Mouse (Mus musculus) midbrain, embryonic 10.5 days (tissue): ENCODE results near the gene Tk1. TPM values are rescaled to one million over a fixed set of nuclear protein-coding genes. Genes with fewer than 3 reads are reported as not detected.

Experiments
- DNase-seq: peaks from one replicate; pipeline ENCODE4 v3.0.0-alpha.2; 2017; ENCODE audit warnings: low spot score
- H3K27ac ChIP-seq: fragments of 300-500 bp; sonication (generic); replicated peaks from 2 replicates; pipeline ENCODE4 v1.5.1; 2016; ENCODE audit warnings: mild to moderate bottlenecking
- H3K27me3 ChIP-seq: fragments of 300-500 bp; sonication (generic); 2 replicates; pipeline ENCODE4 v1.6.1; 2016; ENCODE audit warnings: low read depth, mild to moderate bottlenecking; ENCODE audit not compliant: poor library complexity, severe bottlenecking
- H3K36me3 ChIP-seq: fragments of 300-500 bp; sonication (generic); 2 replicates; pipeline ENCODE4 v1.6.1; 2016; ENCODE audit warnings: mild to moderate bottlenecking, moderate library complexity
- H3K4me1 ChIP-seq: fragments of 300-500 bp; sonication (generic); 2 replicates; pipeline ENCODE4 v1.6.1; 2016
- H3K4me3 ChIP-seq: fragments of 300-500 bp; sonication (generic); 2 replicates; pipeline ENCODE4 v1.5.1; 2016; ENCODE audit warnings: mild to moderate bottlenecking, moderate library complexity
- H3K9me3 ChIP-seq: fragments of 300-500 bp; sonication (generic); replicated peaks from 2 replicates; pipeline ENCODE4 v1.6.1; 2016; ENCODE audit warnings: mild to moderate bottlenecking
- WGBS: fragments of 180-500 bp; shearing (Covaris S2); methylation state at CpG from one replicate; pipeline ENCODE4 v1.1.7; 2016; 5-methylcytosine and 5-hydroxymethylcytosine counted together
- polyA plus RNA-seq: library from polyadenylated mRNA; unstranded; fragments of >200 nt; fragmentation: Nextera tagmentation; extraction: Ambion mirVana; gene quantifications from 2 replicates; pipeline ENCODE4 v1.2.1, GENCODE M21; 2016

Gene Tk1
- polyA plus RNA-seq, 1 experiment from 2014 or later = 137 TPM

DNA sequence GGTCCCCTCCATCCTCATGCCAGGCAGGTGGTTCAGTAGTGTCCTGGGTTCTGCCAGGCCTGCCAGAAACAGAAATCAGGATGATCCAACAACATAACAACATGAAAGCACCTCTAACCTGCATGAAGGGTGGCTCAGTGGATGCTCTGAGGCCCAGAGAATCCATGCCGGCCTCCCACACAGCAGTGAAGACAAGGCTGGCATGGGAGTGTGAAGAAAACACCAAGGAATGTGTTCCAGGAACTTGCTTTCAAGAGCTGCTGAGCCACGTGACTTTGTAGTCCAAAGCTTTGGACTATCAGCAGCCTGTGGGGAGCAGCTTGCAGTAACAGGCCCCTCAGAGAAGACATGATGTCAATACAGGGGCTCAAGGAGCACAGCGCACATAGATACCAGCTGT, 59.6 kb downstream of the Tk1 start:
- no peak for DNase-seq
- H3K4me1 ChIP-seq = 0 out of 2 replicates have a peak, but pooled peaks cover 4% of the 10 kb centered on the region
- H3K36me3 ChIP-seq = peaks cover 47% of the 10 kb centered on the region
- 91% methylated on average over 3 of the region's 3 CpGs for WGBS
- H3K4me3 ChIP-seq = no peak overlapping the region
- H3K27me3 ChIP-seq = no peaks in the 10 kb centered on the region
- no peaks in the 10 kb centered on the region for H3K9me3 ChIP-seq
- H3K27ac ChIP-seq = no peak overlapping the region

Other genes with a start within 250 kb of the Tk1 start
- 9.4 and 12.4 TPM in 2 replicates for gene Tnrc6c, start 171.8 kb downstream of the Tk1 start, polyA plus RNA-seq
- gene Tmc8, start 44.0 kb downstream of the Tk1 start, polyA plus RNA-seq = 0.78 and 0.93 TPM in 2 replicates
- 10.1 and 10.5 TPM in 2 replicates for gene Tmc6, start 43.9 kb downstream of the Tk1 start, polyA plus RNA-seq
- 1.4 and 2.2 TPM in 2 replicates for gene 6030468B19Rik, start 28.4 kb downstream of the Tk1 start, polyA plus RNA-seq
- gene Gm20708, start 16.4 kb downstream of the Tk1 start, polyA plus RNA-seq = 0.14 and 0.58 TPM in 2 replicates
- gene Syngr2, start 16.4 kb downstream of the Tk1 start, polyA plus RNA-seq = 36.2 and 39.4 TPM in 2 replicates
- gene Afmid, start 168 bp downstream of the Tk1 start, polyA plus RNA-seq = 3.5 TPM in 2 replicates
- 373 and 413 TPM in 2 replicates for gene Birc5, start 23.2 kb upstream of the Tk1 start, polyA plus RNA-seq
- not detected in 2 replicates for gene Tmem235, start 34.7 kb upstream of the Tk1 start, polyA plus RNA-seq
- gene Tha1, start 47.4 kb upstream of the Tk1 start, polyA plus RNA-seq = 5.0 and 5.2 TPM in 2 replicates
- 14.1 and 14.3 TPM in 2 replicates for gene Socs3, start 144.0 kb upstream of the Tk1 start, polyA plus RNA-seq
- 45.0 and 46.3 TPM in 2 replicates for gene Pgs1, start 160.2 kb upstream of the Tk1 start, polyA plus RNA-seq